9 mouse cellular contexts compared by ENCODE assay signal in the genomic region with DNA sequence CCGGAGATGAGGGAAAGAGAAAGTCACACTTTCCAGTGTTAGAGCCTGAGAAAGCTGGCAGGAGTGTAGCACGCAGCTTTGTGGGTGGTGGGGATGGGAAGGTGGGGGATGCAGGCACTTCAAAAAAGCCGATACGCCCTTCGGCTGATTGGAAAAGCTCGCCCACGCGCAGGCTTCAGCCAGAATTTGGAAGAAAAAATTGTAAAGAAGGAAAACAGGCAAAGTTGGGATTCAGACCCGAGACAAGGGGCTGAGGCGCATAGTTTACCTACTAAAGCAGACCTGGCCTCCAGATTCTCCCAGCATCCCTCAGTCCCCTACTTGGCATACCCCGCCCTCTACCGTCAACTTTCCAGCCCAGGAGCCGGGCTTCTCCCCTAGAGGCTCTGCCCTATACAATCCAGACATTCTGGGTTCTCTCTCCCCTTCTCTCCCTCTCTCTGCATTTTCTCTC. TPM values are rescaled to one million over a fixed set of nuclear protein-coding genes. Genes with fewer than 3 reads are reported as not detected.
DNase-seq lines count a peak whose midpoint lies in the region; ATAC-seq and TF ChIP-seq lines count a peak whose summit lies in the region.
"Had no signal": no experiment of that assay in that cellular context is flagged by ENCODE, and none has a peak within 500 bp of the region (broad histone marks: within the 10 kb centered on the region; RNA-seq: fewer than 3 reads in every experiment).

No protein-coding gene starts in this region.

- no peak for DNase-seq in liver, embryonic 11.5 days (ENCODE audit: low spot score)
- no peak for DNase-seq in liver
- DNase-seq in forebrain, postnatal 0 days, result peak; percentile 27
- DNase-seq in left cerebral cortex, postnatal 10 days (ENCODE audit: extremely low spot score in 1 of 2, low spot score in 2 of 2), result peak; percentile 39 to 53
- peak; percentile 58 for DNase-seq in midbrain, embryonic 14.5 days
- no peak for DNase-seq in urinary bladder, postnatal 10 days (ENCODE audit: low spot score)
- no peak for DNase-seq in cerebellum, adult 8-10 months
- no peak for DNase-seq in cerebellum, postnatal 14 days

- intact Hi-C loops in left cerebral cortex, postnatal 10 days (cut with DNase I), result no loop called here

- H3K9me3 ChIP-seq in liver, embryonic 11.5 days (ENCODE audit: control insufficient read depth, low read length), result 0 out of 2 replicates have a peak, but pooled peaks cover 5% of the 10 kb centered on the region
- H3K9me3 ChIP-seq in forebrain, postnatal 0 days (ENCODE audit: low read length), result peaks cover 5% of the 10 kb centered on the region; the same call in 1 of the 2 replicates
- peaks cover 8% of the 10 kb centered on the region; the same call in 1 of the 2 replicates for H3K9me3 ChIP-seq in midbrain, embryonic 14.5 days (ENCODE audit: control insufficient read depth, low read length)

- no peaks in the 10 kb centered on the region; the same call in 1 of the 2 replicates for H3K27me3 ChIP-seq in liver, embryonic 11.5 days (replicated peaks; ENCODE audit: control insufficient read depth, insufficient read depth, low read length)
- no peaks in the 10 kb centered on the region for H3K27me3 ChIP-seq in forebrain, postnatal 0 days (ENCODE audit: insufficient read depth, low read length)
- H3K27me3 ChIP-seq in midbrain, embryonic 14.5 days (ENCODE audit: control insufficient read depth, insufficient read depth, low read length), result no peaks in the 10 kb centered on the region

- no peak for TF ChIP-seq CTCF in forebrain, postnatal 0 days (IDR thresholded peaks at IDR 0.05; ENCODE audit: low read depth)

- ATAC-seq in liver, embryonic 11.5 days (replicated peaks; ENCODE audit: low FRiP score), result no peak
- ATAC-seq in forebrain, postnatal 0 days, result peak; percentile 44
- no peak for ATAC-seq in midbrain, embryonic 14.5 days (ENCODE audit: low FRiP score, low TSS enrichment)

- 0 out of 2 replicates have a peak overlapping the region, but pooled peaks have one; percentile 5 for H3K4me3 ChIP-seq in liver, embryonic 11.5 days (ENCODE audit: low read depth, low read length)
- peak overlapping the region; percentile 30 for H3K4me3 ChIP-seq in forebrain, postnatal 0 days (ENCODE audit: low read depth, low read length)
- H3K4me3 ChIP-seq in midbrain, embryonic 14.5 days (replicated peaks; ENCODE audit: low read depth, low read length), result peak overlapping the region; percentile 25

- WGBS in liver, embryonic 11.5 days, result 11% methylated on average over 13 of the region's 13 CpGs
- 2% methylated on average over 13 of the region's 13 CpGs for WGBS in forebrain, postnatal 0 days
- WGBS in midbrain, embryonic 14.5 days, result 11% methylated on average over 13 of the region's 13 CpGs

- no peaks in the 10 kb centered on the region for H3K36me3 ChIP-seq in liver, embryonic 11.5 days (ENCODE audit: control insufficient read depth, insufficient read depth, low read length)
- H3K36me3 ChIP-seq in forebrain, postnatal 0 days (ENCODE audit: insufficient read depth), result no peaks in the 10 kb centered on the region
- no peaks in the 10 kb centered on the region for H3K36me3 ChIP-seq in midbrain, embryonic 14.5 days (ENCODE audit: control insufficient read depth, insufficient read depth, low read length)

- peak overlapping the region; percentile 47 for H3K4me2 ChIP-seq in liver, embryonic 11.5 days
- peak overlapping the region; percentile 53 for H3K4me2 ChIP-seq in forebrain, postnatal 0 days (ENCODE audit: low read depth)
- peak overlapping the region; percentile 50 for H3K4me2 ChIP-seq in midbrain, embryonic 14.5 days (ENCODE audit: low read length)

- H3K27ac ChIP-seq in liver, embryonic 11.5 days (ENCODE audit: low read depth, low read length), result no peak overlapping the region
- peak overlapping the region; percentile 59; the same call in 1 of the 2 replicates for H3K27ac ChIP-seq in forebrain, postnatal 0 days (ENCODE audit: low read depth, low read length)
- H3K27ac ChIP-seq in midbrain, embryonic 14.5 days (replicated peaks; ENCODE audit: low read depth, low read length), result no peak overlapping the region
- H3K27ac ChIP-seq: macrophage had no signal

- no peaks in the 10 kb centered on the region for H3K4me1 ChIP-seq in liver, embryonic 11.5 days (replicated peaks; ENCODE audit: control insufficient read depth, insufficient read depth, low read length)
- H3K4me1 ChIP-seq in forebrain, postnatal 0 days (ENCODE audit: insufficient read depth), result 0 out of 2 replicates have a peak, but pooled peaks cover 9% of the 10 kb centered on the region
- no peaks in the 10 kb centered on the region for H3K4me1 ChIP-seq in midbrain, embryonic 14.5 days (ENCODE audit: control insufficient read depth, insufficient read depth, low read length)

- H3K9ac ChIP-seq in liver, embryonic 11.5 days (ENCODE audit: low read depth, low read length), result no peak overlapping the region
- peak overlapping the region; percentile 28; the same call in 1 of the 2 replicates for H3K9ac ChIP-seq in forebrain, postnatal 0 days
- H3K9ac ChIP-seq in midbrain, embryonic 14.5 days (replicated peaks; ENCODE audit: low read length), result no peak overlapping the region

RNA-seq across cellular contexts. Expression of gene Tescl, which starts 8.0 kb away (rescaled TPM):
- polyA plus RNA-seq in liver, embryonic 11.5 days (2014; fragmentation: Nextera tagmentation; extraction: Ambion mirVana), result 0.22 TPM in 1 of 2 replicates, not detected in the other
- not detected in 2 replicates for total RNA-seq in forebrain, postnatal 0 days (2014; rRNA removed)
- not detected in 2 replicates for polyA plus RNA-seq in forebrain, postnatal 0 days (2015; fragmentation: Nextera tagmentation; extraction: Ambion mirVana)
- total RNA-seq in left cerebral cortex, postnatal 10 days (2021), result not detected
- not detected in 2 replicates for polyA plus RNA-seq in midbrain, embryonic 14.5 days (2014; fragmentation: Nextera tagmentation; extraction: Ambion mirVana)
- polyA plus RNA-seq: macrophage had no signal

RNA-seq across cellular contexts. Expression of gene Zfp94, which starts 9.2 kb away (rescaled TPM):
- polyA plus RNA-seq in liver, embryonic 11.5 days (2014; fragmentation: Nextera tagmentation; extraction: Ambion mirVana), result 5.6 and 5.8 TPM in 2 replicates
- 15.8 and 16.9 TPM in 2 replicates for total RNA-seq in forebrain, postnatal 0 days (2014; rRNA removed)
- polyA plus RNA-seq in forebrain, postnatal 0 days (2015; fragmentation: Nextera tagmentation; extraction: Ambion mirVana), result 19.3 and 21.2 TPM in 2 replicates
- total RNA-seq in left cerebral cortex, postnatal 10 days (2021), result 10 to 100 TPM; 14.8 to 16.0 TPM
- polyA plus RNA-seq in midbrain, embryonic 14.5 days (2014; fragmentation: Nextera tagmentation; extraction: Ambion mirVana), result 18.9 and 19.2 TPM in 2 replicates

RNA-seq across cellular contexts. Expression of gene Lypd5, which starts 23.3 kb away (rescaled TPM):
- polyA plus RNA-seq in liver, embryonic 11.5 days (2014; fragmentation: Nextera tagmentation; extraction: Ambion mirVana), result not detected in 2 replicates
- total RNA-seq in forebrain, postnatal 0 days (2014; rRNA removed), result not detected in 2 replicates
- not detected in 2 replicates for polyA plus RNA-seq in forebrain, postnatal 0 days (2015; fragmentation: Nextera tagmentation; extraction: Ambion mirVana)
- under 1 TPM in 1 of 2 experiments, not detected in 1; 0.15 TPM for total RNA-seq in left cerebral cortex, postnatal 10 days (2021)
- not detected in 2 replicates for polyA plus RNA-seq in midbrain, embryonic 14.5 days (2014; fragmentation: Nextera tagmentation; extraction: Ambion mirVana)
- polyA plus RNA-seq: macrophage had no signal

RNA-seq across cellular contexts. Expression of gene Zfp61, which starts 24.7 kb away (rescaled TPM):
- 10.8 and 13.2 TPM in 2 replicates for polyA plus RNA-seq in liver, embryonic 11.5 days (2014; fragmentation: Nextera tagmentation; extraction: Ambion mirVana)
- total RNA-seq in forebrain, postnatal 0 days (2014; rRNA removed), result 32.9 and 34.8 TPM in 2 replicates
- 24.5 and 30.8 TPM in 2 replicates for polyA plus RNA-seq in forebrain, postnatal 0 days (2015; fragmentation: Nextera tagmentation; extraction: Ambion mirVana)
- 10 to 100 TPM; 20.6 to 21.3 TPM for total RNA-seq in left cerebral cortex, postnatal 10 days (2021)
- polyA plus RNA-seq in midbrain, embryonic 14.5 days (2014; fragmentation: Nextera tagmentation; extraction: Ambion mirVana), result 34.2 and 34.3 TPM in 2 replicates

RNA-seq across cellular contexts. Expression of gene Kcnn4, which starts 44.4 kb away (rescaled TPM):
- 119 and 123 TPM in 2 replicates for polyA plus RNA-seq in liver, embryonic 11.5 days (2014; fragmentation: Nextera tagmentation; extraction: Ambion mirVana)
- total RNA-seq in forebrain, postnatal 0 days (2014; rRNA removed), result 1.2 and 1.5 TPM in 2 replicates
- 0.88 and 1.1 TPM in 2 replicates for polyA plus RNA-seq in forebrain, postnatal 0 days (2015; fragmentation: Nextera tagmentation; extraction: Ambion mirVana)
- under 1 TPM; 0.17 to 0.41 TPM for total RNA-seq in left cerebral cortex, postnatal 10 days (2021)
- 0.43 and 0.45 TPM in 2 replicates for polyA plus RNA-seq in midbrain, embryonic 14.5 days (2014; fragmentation: Nextera tagmentation; extraction: Ambion mirVana)

Comparison
In these comparisons a context has a peak if more than half of its experiments do, and no peak if none do; other contexts are left out.
1. DNase-seq: peak in forebrain, postnatal 0 days (single experiment), left cerebral cortex, postnatal 10 days (2 of 2) and midbrain, embryonic 14.5 days (single experiment); none in liver, embryonic 11.5 days (single experiment), liver (single experiment), urinary bladder, postnatal 10 days (single experiment), cerebellum, adult 8-10 months (single experiment) and cerebellum, postnatal 14 days (0 of 2).
2. Peak in every context shown above with its lines, with median percentiles within 50 percentile points of each other: H3K4me2 ChIP-seq and H3K4me3 ChIP-seq.